Mouse (Mus musculus) frontal cortex, adult 2 months (tissue): ENCODE measurements around the gene Atf3. TPM values are rescaled to one million over a fixed set of nuclear protein-coding genes. Genes with fewer than 3 reads are reported as not detected.

Experiments used
- DNase-seq, 2 experiments: peaks; one replicate each; pipeline ENCODE4 v3.0.0; 2022; ENCODE audit warnings: low spot score in 1 of 2; ENCODE audit errors: extremely low spot score in 1 of 2
- polyA plus RNA-seq: library from polyadenylated mRNA; depleted of rRNA; stranded (reverse); fragments of >200 nt; gene quantifications from 2 replicates; pipeline ENCODE4 v1.2.3, GENCODE M21; 2012; rRNA removed

Atf3 gene
- polyA plus RNA-seq, result 2.0 and 2.7 TPM in 2 replicates

DNA sequence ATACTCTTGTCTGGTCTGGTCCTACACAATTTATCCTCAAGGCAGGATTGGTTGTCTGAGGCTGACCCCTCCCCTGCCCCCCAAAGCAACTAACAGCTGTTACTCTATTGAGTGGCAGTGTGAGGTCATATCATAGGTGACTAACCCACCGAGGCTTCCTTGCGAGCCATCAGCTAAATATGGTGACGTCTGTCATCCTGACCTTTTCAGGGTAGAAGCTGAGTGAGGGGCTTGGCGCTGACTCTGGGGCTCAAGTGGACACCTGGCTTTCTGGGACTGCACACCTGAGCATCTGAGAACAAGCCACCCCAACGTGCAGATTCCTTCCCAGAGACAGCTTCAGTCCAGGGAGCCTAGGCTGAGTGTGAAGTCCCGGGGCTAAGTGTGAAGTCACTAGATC is at the start of gene Atf3:
Gene Atf3 (minus strand): TSS at position 101 of the 400 bp plus-strand sequence.
- no peak for DNase-seq

DNA sequence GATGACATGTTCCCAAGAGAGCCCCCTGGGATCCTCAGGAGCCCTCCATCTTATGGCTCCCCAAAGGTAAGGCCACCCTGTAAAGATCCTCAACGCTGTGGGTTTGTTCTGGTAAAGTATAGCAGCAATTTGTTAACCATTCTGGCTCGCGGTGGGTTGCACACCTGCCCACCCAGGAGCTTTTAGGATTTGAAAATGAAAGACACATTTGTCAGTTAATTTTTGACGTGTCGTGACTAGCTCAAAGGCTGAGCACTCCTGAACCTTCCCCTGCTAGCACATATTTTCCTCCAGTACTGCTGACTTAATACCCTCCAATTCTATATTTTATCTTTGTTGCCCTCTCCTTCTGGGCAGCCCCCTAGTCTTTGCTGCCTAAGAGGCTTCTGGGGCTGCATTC is 49.3 kb upstream of the Atf3 start:
- no peak for DNase-seq

DNA sequence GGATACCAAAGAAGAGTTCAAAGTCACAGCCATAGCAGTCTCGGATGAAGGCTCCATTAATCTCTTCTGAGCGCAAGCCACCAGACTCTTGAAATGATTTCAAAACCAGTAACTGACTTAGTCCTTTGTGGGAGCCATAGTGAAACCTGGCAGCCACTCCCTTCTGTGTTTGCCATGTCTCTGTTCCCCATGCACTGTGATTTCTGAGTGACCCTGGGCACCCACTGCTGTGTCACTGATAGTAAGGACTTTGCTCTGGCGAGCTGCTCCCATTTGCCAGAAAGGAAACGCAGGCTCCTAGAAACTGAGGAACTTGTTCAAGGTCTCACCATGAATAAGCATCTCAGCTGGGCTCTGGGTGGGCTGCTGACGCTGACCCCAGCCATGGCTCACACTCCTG is 45.6 kb upstream of the Atf3 start:
- no peak for DNase-seq

DNA sequence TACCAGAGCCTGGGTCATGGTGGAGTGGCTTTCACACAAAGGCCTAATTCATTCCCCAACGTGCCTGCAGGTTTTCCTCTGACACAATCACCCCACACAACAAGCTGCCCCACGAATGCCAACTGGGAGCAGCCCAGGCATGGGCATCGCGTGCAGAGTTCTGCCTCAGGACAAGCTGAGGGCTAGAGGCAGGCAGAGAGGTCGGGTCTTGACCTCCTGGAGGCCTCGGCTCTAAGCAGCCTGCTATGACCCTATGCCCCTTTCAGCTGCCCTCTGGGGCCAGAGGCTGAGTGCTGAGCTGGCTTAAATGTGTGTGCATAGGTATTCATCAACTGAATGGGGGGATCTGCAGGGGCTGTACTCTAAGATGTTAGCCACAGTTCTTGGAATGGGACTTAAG is 44.0 kb upstream of the Atf3 start:
- no peak for DNase-seq

DNA sequence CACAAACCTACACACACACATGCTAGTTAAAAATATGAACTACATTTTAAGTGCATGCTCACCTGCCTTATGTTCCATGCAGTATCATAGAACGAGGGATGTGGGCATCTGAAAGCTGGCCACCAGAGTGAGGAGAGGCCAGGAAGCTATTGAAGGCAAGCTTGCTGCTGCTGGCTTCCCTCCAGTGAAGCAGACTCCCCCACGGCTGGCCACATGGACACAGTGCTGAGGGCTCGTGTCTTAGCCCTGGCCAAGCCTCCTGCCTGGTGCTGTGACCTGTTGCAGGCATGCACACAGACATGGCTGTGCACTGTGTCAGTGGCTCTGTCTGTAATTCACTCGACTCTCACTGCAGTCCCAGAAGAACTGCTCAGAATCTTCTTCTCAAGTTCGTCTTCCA is 41.8 kb upstream of the Atf3 start:
- no peak for DNase-seq

DNA sequence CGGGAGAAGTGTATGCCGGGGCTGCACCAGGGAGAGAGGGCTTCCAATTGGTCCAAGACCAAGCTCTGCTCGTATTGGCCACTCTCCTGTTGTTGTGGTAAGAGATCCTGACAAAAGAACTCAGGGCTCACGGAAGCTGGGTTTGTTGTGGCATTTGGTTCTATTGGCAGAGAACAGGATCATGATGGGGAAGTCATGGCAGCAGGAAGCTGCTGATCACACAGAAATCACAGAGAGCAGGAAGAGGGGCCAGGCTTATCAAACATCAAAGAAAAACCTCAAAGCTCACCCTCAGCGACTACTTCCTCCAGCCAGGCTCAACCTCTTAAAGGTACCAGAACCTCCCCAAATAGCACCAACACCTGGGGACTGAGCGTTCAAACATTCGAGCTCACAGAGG is 41.3 kb upstream of the Atf3 start:
- no peak for DNase-seq

DNA sequence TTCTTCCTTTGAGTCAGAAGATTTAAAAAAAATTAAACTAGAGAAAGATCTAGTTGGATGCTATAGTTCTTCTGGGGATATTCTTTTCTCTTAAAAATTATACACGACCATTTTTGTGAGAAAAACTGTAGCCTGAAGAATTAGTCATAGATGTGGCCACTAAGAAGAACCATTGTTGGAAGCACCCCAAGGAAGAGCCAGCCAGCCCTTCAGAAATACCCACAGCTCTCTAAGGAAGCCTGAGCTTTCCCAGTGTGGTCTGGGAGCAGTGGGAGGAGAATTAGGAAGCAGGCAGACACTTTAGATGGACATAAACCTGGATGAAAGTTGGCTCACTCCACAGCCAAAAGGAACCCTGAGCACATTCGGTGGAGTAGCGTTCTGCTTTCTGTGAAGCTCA is 40.7 kb upstream of the Atf3 start:
- no peak for DNase-seq

DNA sequence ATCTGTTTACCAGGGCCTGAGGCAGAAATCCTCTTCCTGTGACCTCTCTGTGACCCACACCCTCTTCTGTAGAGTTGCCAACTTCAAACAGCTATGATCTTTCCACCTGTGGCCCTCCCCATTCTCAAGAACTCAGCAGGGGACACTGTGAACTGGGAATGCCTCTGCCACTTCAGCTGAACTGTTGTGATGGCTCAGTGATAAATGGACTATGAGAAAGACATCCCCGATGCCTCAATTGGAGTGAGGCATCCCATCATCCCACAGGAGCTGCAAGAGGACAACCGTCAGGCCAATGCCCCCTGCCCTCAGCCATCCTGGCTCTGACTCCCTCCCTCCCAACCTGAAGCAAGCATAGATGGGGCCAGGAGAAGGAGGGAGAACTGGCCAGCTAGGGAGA is 40.1 kb upstream of the Atf3 start:
- no peak for DNase-seq

DNA sequence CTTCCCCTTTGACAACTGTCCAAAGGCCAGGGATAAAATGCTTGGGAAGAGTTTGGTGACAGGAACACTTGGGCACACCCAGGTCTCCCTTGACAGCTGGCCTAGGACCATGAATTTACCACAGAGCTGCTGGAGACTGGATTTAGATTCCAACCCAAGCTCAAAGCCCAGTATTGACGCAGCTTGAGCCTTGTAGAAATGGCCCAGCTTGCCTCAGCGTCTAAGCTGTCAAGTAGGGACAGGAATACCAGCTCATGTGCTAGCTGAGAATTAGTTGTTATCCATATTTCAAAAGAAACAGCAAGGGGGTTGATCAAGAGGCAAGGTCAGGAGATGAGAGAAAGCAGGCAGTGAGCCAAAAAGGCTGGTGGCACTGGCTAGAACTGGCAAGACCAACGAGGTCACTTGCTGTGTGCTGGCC is 39.5 kb upstream of the Atf3 start:
- DNase-seq, result no peak

DNA sequence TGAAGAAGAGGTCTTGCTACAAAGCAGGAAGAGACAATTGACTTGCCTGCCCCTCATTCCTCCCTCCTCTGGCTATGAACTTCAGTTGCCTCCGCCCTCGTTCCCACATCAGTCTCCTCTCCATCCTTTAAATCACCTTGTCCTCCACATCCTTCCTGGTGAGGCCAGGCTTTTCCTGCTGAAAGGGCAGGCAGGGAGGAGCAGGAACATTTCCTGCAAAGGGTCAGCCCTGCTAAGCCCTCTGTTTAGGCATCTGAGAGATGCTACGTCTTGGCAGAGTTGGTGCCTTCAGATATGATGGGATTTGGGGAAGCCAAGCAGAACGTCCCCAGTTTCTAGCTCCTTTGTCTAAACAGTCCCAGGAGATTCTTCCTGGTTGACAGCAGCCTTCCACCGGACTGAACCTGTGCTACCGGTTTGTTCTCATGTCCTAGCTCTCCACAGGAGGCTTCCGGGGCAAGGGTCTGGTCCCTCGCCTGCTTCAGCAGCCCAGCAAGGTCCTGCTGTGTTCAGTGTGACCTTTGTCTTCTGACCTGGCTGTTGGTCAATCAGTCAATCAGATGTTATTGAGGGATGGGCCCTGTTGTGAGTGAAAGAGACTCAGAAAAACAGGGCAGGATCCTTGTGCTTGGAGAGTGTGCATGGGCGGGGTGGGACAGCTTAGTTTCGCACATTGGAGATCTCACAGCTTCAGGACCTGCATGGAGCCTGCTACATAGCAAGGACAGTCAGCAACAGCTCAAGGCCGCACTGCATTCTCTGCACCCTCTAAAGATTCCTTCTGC is 38.9 kb upstream of the Atf3 start:
- DNase-seq, result no peak

DNA sequence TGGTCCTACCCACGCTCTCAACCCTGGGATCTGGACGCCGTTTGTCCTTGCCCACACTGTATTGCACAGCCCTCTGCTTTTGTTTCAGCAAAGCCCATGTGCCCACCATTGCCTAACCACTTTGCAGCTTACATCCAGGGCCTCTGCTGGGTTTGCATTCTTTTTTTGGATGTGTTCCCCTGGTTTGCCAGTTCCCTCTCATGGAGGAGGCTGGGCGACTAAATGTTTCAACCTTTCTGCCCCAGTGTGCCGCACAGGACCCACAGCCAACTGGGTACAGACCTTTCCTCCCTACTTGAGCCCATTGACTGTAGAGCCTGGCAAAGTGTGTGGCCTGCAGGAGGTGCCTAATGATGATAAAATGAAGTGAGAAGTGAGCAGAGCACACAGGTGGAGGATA is 38.3 kb upstream of the Atf3 start:
- DNase-seq, result no peak

DNA sequence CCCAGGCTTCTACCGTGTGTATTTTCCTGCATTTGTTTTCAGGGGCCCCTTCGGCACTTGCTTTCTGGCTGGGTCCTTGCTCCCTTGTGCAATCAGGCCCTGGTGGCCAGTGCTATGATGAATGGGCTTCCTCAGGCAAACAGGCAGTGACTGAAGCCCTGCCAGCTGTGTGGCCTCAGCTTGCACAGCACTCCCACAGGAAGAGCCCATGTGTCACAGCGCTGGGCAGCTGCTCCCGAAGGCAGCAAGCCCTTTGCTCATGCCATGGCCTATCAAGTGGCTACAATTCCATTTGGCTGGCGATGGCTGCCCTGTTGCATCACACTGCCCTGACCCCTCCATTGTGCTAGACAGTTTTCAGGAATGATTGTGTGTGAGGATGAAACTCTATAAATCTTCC is 36.6 kb upstream of the Atf3 start:
- no peak for DNase-seq

DNA sequence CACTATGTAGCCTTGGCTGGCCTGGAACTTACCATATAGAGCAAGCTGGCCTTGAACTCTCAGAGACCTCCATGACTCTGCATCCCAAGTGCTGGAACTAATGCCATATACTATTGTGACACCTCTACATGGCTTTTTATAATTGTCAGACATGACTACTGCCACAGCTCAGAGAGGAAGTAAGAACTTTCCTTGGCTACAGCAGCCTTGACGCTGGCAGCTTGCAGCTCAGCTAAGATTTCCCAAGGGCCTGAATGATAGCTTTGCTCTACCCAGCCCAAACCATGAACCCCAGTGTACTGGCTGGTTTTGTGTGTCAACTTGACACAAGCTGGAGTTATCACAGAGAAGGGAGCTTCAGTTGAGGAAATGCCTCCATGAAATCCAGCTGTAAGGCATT is 35.8 kb upstream of the Atf3 start:
- no peak for DNase-seq

DNA sequence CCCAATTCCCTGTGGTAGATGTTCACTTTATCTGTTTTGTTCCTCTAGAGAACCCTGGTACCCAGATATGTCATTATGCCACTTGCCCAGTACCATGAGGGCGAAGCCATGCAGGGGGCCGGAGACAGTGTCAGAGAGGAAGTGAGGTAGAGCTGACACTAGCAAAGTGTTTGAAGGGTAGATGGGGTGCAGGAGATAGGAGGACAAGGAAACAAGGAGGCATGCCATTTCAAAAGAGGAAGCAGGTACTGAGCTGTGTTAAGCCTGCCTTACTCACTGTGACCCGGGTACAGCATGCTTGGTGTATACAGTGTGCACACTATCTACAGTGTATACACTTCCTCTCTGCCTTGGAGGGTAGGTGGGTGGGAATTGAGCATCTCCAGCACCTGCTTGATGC is 32.1 kb upstream of the Atf3 start:
- DNase-seq, result no peak

DNA sequence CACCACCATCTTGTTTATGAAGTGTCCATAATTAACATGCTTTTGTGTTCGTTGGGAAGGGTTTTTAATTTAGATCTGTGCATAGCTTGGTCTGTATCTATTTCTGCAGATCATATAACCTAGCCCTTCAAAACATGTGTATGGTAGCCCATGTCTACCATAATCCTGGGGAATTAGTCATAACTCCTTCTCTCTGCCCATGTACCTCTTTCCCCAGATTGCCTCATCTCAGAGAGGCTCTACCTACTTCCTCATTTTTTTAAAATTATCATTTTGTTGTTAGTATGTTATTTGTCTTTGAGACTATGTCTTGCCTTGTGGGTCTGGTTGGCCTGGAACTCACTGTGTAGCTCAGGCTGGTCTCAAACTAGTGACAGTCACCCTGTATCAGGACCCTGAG is 30.6 kb upstream of the Atf3 start:
- no peak for DNase-seq

DNA sequence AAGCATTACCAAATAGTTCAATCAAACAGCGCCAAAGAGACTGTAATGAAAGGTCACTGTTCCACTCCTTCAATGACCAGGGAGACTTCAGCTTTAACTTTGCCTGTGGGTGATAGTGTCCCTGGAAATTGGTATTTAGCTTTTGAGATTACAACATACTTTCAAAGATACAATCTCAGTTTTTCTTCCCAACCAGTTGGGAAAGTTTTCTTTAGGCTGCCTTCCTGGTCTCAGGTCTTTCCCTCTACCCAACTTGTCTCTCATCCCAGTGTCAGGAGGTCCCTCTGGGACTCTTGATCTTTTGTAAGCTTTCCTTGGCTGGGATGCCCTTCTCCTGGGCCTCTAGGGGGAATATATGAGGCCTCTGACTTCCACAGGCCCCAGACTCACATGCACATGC is 29.7 kb upstream of the Atf3 start:
- DNase-seq, result no peak

DNA sequence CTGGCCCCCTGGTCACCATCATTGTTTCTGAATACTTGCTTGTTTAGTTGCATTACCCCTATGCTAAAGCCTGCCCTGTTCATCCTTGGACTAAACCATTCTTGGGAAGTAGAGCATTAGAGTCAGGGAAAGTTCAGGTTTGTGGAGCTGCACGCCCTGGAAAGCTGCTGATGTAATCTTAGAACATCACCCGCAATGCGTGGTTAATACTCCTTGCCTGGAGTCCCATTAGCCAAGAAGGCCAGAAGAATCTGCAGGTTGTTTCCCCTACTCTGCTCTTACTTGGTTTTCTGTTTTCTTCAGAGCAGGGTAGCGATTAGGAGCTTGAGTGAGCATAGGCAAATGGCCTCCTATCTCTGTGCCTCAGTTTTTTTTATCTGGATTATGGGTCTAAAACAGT is 26.0 kb upstream of the Atf3 start:
- no peak for DNase-seq

DNA sequence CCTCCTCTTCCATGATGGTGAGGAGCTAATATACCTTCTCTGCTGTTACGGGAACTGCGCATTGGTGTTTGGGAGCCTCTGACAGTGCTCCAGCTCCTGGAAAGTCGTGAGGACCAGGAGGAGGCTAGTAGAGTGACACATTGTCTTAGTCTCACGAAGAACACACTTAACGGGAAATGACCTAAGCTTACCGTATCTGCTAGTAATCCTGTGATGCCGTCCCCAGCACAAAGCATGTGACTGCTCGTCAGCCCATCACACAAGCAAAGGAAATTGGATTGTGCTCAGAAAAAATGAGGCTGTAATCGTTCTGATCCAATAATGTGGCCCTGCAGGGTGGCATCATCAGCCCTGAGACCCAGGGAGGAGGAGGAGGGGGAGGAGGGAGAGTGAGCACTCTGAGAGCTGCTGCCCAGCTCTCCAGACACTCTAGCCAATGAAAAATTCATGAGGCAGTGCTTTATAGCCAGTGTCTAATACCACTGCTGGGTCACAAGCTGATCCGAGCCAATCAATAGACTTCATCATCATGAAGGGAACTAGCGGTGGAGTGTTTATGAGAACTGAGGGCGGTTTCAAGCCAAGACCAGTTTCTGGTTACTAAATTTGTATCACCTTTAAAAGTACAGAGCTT is 24.3 kb upstream of the Atf3 start:
- DNase-seq, result no peak

DNA sequence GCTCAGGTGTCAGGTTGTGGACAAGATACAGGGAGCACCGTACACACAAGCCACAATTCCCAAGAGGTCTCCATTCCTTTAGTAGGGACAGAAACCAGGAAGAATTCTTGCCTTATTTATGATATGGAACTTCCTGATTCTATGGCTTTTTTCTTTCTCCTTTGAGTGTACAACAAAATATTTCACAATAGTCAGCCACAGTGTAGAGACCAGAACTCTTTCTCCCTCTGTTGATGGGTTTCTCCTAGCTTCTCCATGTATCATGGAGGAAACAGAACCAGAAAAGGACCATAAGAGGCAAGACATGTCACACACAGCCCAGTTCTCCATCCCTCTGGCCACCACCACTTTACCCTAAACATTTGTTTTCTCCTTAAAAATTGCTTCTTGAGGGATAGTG is 23.7 kb upstream of the Atf3 start:
- DNase-seq, result no peak

DNA sequence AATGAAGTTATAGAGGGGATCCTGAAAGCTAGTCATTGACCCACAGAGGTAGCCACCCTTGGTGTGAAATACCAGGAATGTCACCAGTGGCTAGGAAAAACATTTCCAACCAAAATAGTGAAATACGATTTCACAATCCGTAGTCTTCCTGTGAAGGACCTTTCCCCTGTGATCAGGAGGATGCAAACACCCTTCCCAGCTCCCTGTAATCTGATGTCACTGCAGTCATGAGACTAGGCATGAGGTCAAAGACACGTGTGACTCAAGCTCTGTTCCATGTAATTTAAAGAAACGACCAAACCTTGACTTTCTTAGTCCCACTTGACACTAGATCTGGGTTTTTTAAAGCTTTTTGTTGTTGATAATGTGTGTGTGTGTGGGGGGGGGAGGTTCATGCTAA is 21.8 kb upstream of the Atf3 start:
- no peak for DNase-seq

DNA sequence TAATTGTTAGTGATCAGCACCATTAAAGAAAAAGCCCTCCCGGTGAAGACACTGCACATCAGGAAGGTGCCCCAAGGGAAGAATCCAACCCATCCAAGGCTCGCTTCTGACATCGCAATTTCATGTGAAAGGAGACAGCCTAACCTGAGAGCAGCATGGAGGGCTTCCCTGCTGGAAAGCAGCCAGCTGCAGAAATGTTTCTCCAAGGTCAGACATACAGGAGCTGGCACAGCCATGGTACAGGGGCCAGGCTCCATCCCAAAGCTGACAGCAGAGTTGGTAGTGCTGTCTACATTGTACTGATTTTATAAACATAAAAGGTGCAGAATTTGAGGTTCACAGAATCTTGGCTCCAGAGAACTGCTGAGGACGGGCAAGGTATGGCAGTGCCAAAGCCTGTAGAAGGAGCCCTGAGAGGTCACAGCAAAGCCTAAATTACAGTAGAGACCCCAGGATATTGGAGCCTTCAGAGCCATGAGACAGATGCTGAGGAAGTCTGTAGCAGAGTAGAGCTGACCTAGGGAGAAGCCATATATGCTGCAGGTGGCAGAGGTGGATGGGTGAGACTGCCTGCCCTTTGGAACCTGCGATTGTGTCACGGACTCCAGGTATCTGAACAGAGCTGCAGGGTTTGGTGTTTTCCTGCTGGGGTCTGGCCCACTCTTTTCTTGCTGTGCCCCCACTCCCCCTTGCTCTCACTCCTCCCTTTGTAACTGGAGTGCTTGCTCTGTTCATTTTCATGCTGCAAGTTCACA is 18.1 kb upstream of the Atf3 start:
- no peak for DNase-seq

DNA sequence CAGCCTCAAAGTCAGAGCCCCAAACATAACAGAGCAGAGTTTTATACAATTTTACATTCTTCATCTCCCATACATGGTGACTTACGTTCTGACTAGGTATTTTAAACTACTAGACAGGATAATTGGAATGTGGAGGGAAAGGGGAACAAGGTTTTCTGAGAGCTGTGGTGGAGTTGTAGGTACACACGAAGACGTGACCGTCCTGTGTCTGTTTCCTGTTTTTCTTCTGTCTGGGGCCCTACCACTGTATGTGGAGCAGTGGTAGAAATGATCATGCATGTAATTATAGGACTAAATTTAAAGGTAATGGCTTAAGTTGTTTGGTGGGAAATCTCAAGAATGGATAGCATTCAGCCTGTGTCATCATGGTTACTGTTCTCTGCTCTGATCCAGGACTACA is 17.0 kb upstream of the Atf3 start:
- no peak for DNase-seq
